Mouse (Mus musculus) liver, embryonic 14.5 days (tissue): ENCODE measurements around the gene Cdca7l. TPM values are rescaled to one million over a fixed set of nuclear protein-coding genes. Genes with fewer than 3 reads are reported as not detected.

Experiments used
- ATAC-seq: fragments of 200-750 bp; cut with Nextera tagmentation; 2 replicates; pipeline ENCODE4 v1.8.0; 2017; ENCODE audit warnings: moderate number of reproducible peaks, mild to moderate bottlenecking, moderate library complexity; ENCODE audit not compliant: insufficient read depth
- DNase-seq, 3 experiments: peaks; one replicate each; pipeline ENCODE4 v3.0.0-alpha.2; 2012 to 2013; ENCODE audit warnings: low read depth in 3 of 3, low spot score in 3 of 3
- H3K27ac ChIP-seq: fragments of 300-500 bp; sonication (generic); 2 replicates; pipeline ENCODE4 v1.5.1; 2014; ENCODE audit warnings: moderate library complexity, mild to moderate bottlenecking, control low read depth, inconsistent platforms
- H3K27me3 ChIP-seq: fragments of 300-500 bp; sonication (generic); 2 replicates; pipeline ENCODE4 v1.6.1; 2014; ENCODE audit warnings: mild to moderate bottlenecking, low read length, moderate library complexity; ENCODE audit not compliant: control insufficient read depth, insufficient read depth
- H3K36me3 ChIP-seq: fragments of 300-500 bp; sonication (generic); replicated peaks from 2 replicates; pipeline ENCODE4 v1.6.1; 2014; ENCODE audit warnings: low read depth; ENCODE audit not compliant: control insufficient read depth, insufficient read depth
- H3K4me1 ChIP-seq, 2 experiments: fragments of 200-500 bp in 1 of 2; fragments of 300-500 bp in 1 of 2; sonication (generic) in 1 of 2; replicated peaks; 2 replicates each; pipeline ENCODE4 v1.6.1; 2012 to 2014; ENCODE audit warnings: antibody characterized with exemption in 1 of 2, inconsistent platforms in 1 of 2, low read length in 1 of 2; ENCODE audit not compliant: control insufficient read depth in 2 of 2, insufficient read depth in 2 of 2
- H3K4me2 ChIP-seq: fragments of 300-500 bp; sonication (generic); 2 replicates; pipeline ENCODE4 v1.6.1; 2014; ENCODE audit warnings: low read depth, mild to moderate bottlenecking, control low read depth, moderate library complexity
- H3K4me3 ChIP-seq, 2 experiments: fragments of 200-500 bp in 1 of 2; fragments of 300-500 bp in 1 of 2; sonication (generic) in 1 of 2; 2 replicates each; pipeline ENCODE4 v1.5.1; 2012 to 2014; ENCODE audit warnings: low read depth in 2 of 2, low read length in 2 of 2, mild to moderate bottlenecking in 2 of 2, control low read depth in 1 of 2, inconsistent platforms in 1 of 2, moderate library complexity in 1 of 2; ENCODE audit not compliant: insufficient read depth in 1 of 2
- H3K9ac ChIP-seq: fragments of 300-500 bp; sonication (generic); replicated peaks from 2 replicates; pipeline ENCODE4 v1.6.1; 2014; ENCODE audit warnings: mild to moderate bottlenecking, control low read depth, moderate library complexity
- H3K9me3 ChIP-seq: fragments of 300-500 bp; sonication (generic); 2 replicates; pipeline ENCODE4 v1.6.1; 2016; ENCODE audit warnings: low read length, mixed read lengths; ENCODE audit not compliant: control insufficient read depth
- CTCF ChIP-seq: IDR thresholded peaks from 2 replicates; pipeline ENCODE4 v1.5.1; 2016; ENCODE audit warnings: antibody characterized with exemption, low read depth, control low read depth
- EP300 ChIP-seq: IDR thresholded peaks from 2 replicates; pipeline ENCODE4 v1.6.1; 2016; ENCODE audit warnings: antibody characterized with exemption, low read depth
- WGBS: fragments of 180-500 bp; shearing (Covaris S2); extraction: QIAGEN DNeasy Blood & Tissue Kit; methylation state at CpG from one replicate; pipeline ENCODE4 v1.1.7; 2014; ENCODE audit not compliant: insufficient replicate concordance; 5-methylcytosine and 5-hydroxymethylcytosine counted together
- polyA plus RNA-seq, 2 experiments: library from polyadenylated mRNA; depleted of rRNA in 1 of 2; stranded (reverse) in 1 of 2; unstranded in 1 of 2; fragments of >200 nt; fragmentation: Nextera tagmentation in 1 of 2; extraction: Ambion mirVana in 1 of 2; gene quantifications; 2 replicates each; pipeline versions ENCODE4 v1.2.1 to v1.2.3; 2012 to 2014

Gene Cdca7l
- polyA plus RNA-seq, 2 experiments, result 11.0 to 15.9 TPM

- Histone ChIP-seq H3K9ac (no peak overlapping the region), H3K4me3 (no peak overlapping the region), H3K36me3 (no peaks in the 10 kb centered on the region), H3K27me3 (no peaks in the 10 kb centered on the region), H3K4me2 (no peak overlapping the region), H3K9me3 (no peaks in the 10 kb centered on the region), H3K27ac (no peak overlapping the region), H3K4me1 (no peaks in the 10 kb centered on the region; a peak in 1 of 4 replicates)
- DNase-seq (no peak), ATAC-seq (no peak)
- TF ChIP-seq EP300, result no peak
- TF ChIP-seq CTCF, result no peak
- 42% methylated on average over 5 of the region's 5 CpGs for WGBS
Measured at GRCm38 (mm10) chr12:117776841-117777240, 27.2 kb upstream of the Cdca7l start.

- Histone ChIP-seq H3K9ac (no peak overlapping the region), H3K27ac (no peak overlapping the region), H3K4me1 (no peaks in the 10 kb centered on the region; a peak in 1 of 4 replicates), H3K4me2 (no peak overlapping the region), H3K9me3 (no peaks in the 10 kb centered on the region), H3K36me3 (no peaks in the 10 kb centered on the region), H3K4me3 (no peak overlapping the region), H3K27me3 (no peaks in the 10 kb centered on the region)
- ATAC-seq (peak; percentile 58), DNase-seq (peak in 2 of 3 experiments; percentile 17 to 30)
- TF ChIP-seq CTCF, result no peak
- no peak for TF ChIP-seq EP300
- 27% methylated on average over 2 of the region's 2 CpGs for WGBS
Measured at GRCm38 (mm10) chr12:117781360-117781759, 22.7 kb upstream of the Cdca7l start.

GRCm38 (mm10) chr12:117783426-117783825 is 20.7 kb upstream of the Cdca7l start:
- Histone ChIP-seq H3K27ac (no peak overlapping the region), H3K27me3 (no peaks in the 10 kb centered on the region), H3K4me2 (no peak overlapping the region), H3K4me1 (no peaks in the 10 kb centered on the region; a peak in 1 of 4 replicates), H3K9me3 (no peaks in the 10 kb centered on the region), H3K9ac (no peak overlapping the region), H3K4me3 (no peak overlapping the region), H3K36me3 (no peaks in the 10 kb centered on the region)
- WGBS, result 69% methylated on average over 1 of the region's 1 CpGs
- DNase-seq, result no peak
- no peak for ATAC-seq
- TF ChIP-seq CTCF, result no peak

- Histone ChIP-seq H3K4me2 (no peak overlapping the region), H3K9me3 (no peaks in the 10 kb centered on the region), H3K27me3 (no peaks in the 10 kb centered on the region), H3K4me3 (no peak overlapping the region), H3K36me3 (no peaks in the 10 kb centered on the region), H3K27ac (no peak overlapping the region), H3K9ac (no peak overlapping the region), H3K4me1 (no peaks in the 10 kb centered on the region; a peak in 1 of 4 replicates)
- WGBS, result 31% methylated on average over 6 of the region's 6 CpGs
- TF ChIP-seq CTCF (no peak), EP300 (no peak)
- DNase-seq (no peak), ATAC-seq (no peak)
Measured at GRCm38 (mm10) chr12:117786621-117787020, 17.5 kb upstream of the Cdca7l start.

- no peak overlapping the region for H3K4me3 ChIP-seq
- 19% methylated on average over 24 of the region's 24 CpGs for WGBS
- no peaks in the 10 kb centered on the region for H3K4me1 ChIP-seq
- H3K9ac ChIP-seq, result no peak overlapping the region
- no peaks in the 10 kb centered on the region for H3K9me3 ChIP-seq
- no peak for TF ChIP-seq EP300
- no peak for TF ChIP-seq CTCF
- DNase-seq (no peak), ATAC-seq (peak; percentile 18; the same call in 1 of the 2 replicates)
- H3K27ac ChIP-seq, result no peak overlapping the region
- H3K27me3 ChIP-seq, result no peaks in the 10 kb centered on the region
- H3K4me2 ChIP-seq, result peak overlapping the region; percentile 36
- H3K36me3 ChIP-seq, result no peaks in the 10 kb centered on the region
Measured at GRCm38 (mm10) chr12:117788513-117789011, 15.5 kb upstream of the Cdca7l start.
